Mouse (Mus musculus): ENCODE results near the gene Magi3. TPM values are rescaled to one million over a fixed set of nuclear protein-coding genes. Genes with fewer than 3 reads are reported as not detected.

The Magi3 gene
- polyA plus RNA-seq (2012; rRNA removed), result 4.1 and 4.2 TPM in 2 replicates

DNA sequence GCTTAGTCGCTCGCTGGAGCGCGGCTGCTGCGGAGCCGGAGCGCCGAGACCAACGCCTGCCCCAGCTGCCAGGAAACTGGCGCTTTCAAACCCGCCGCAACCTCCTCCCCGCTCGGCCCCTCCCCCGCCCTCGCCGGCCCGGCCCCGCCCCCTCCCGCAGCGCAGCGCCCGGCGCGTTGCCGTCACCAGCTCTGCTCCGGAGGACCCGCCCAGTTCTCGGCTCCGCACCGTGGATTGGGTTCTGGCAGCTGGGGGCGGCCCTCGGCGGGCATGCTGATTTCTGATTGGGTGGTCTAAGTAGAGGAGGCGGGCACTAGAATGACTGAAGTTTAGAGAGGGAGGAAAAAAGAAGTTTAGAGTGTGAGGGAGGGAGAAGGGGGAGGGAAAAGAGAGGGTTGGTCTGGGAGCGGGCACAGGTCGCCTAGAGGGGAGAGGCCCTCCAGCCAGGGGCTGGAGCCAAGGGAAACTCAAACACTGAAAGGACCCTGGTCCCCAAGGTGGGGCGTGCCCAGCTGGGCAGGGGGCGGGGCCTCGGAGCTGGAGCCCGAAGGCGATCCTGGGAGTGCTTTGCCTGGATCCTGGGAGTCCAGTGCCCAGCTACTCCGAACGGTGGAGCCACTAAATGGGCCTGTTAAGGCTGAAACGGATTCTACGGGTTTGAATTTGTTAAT is at the start of gene Magi3:
Gene Magi3 (minus strand): TSS at position 80 of the 671 bp plus-strand sequence.
- peaks cover 12% of the 10 kb centered on the region for H3K4me1 ChIP-seq (ENCODE audit: control insufficient read depth, insufficient read depth, low read length)
- peak; percentile 60; the same call in 1 of the 2 replicates for TF ChIP-seq POLR2A (IDR thresholded peaks at IDR 0.05; ENCODE audit: control insufficient read depth, low read depth, low read length)
- no peak for TF ChIP-seq CTCF (IDR thresholded peaks at IDR 0.05; ENCODE audit: control insufficient read depth, insufficient read depth, insufficient replicate concordance, low read depth, low read length)
- no peaks in the 10 kb centered on the region for H3K36me3 ChIP-seq (ENCODE audit: control insufficient read depth, insufficient read depth, low read length)
- H3K27me3 ChIP-seq (ENCODE audit: control insufficient read depth, insufficient read depth, low read length), result no peaks in the 10 kb centered on the region
- peak within 1 kb of the TSS; percentile 97 for H3K4me3 ChIP-seq (ENCODE audit: control insufficient read depth, low read depth, low read length)
- H3K27ac ChIP-seq (ENCODE audit: control insufficient read depth, insufficient read depth, low read depth, low read length), result peak within 1 kb of the TSS; percentile 94

DNA sequence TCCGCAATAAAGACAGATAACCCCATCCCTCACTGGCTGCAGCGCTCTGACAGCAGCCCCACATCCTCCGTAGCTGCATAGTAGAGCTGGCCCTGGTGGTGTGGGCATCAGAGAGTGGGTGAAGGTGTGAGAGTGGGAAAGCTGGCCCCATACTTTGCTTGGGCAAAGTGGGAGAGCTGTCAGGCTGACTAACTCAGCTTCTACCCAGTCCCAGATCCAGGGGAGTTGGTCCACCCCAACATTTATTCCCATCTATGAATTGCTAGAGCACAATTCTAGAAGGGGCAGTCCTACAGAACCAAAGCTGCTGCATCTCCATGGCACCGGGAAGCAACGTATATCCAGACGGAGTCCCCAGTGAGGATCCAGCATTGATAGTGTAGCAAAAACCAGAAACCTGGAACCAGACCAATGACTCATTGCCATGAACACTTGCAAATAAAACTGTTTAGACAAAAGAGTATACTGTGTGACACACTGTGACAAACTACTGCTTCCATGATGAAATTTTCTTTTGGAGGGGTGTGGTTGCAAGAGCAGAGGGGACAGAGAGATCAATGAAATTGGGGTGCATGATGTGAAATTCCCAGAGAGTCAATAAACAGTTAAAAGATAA is 44.5 kb upstream of the Magi3 start:
- no peak for TF ChIP-seq CTCF (IDR thresholded peaks at IDR 0.05; ENCODE audit: control insufficient read depth, insufficient read depth, insufficient replicate concordance, low read depth, low read length)
- H3K27ac ChIP-seq (ENCODE audit: control insufficient read depth, insufficient read depth, low read depth, low read length), result no peak overlapping the region

DNA sequence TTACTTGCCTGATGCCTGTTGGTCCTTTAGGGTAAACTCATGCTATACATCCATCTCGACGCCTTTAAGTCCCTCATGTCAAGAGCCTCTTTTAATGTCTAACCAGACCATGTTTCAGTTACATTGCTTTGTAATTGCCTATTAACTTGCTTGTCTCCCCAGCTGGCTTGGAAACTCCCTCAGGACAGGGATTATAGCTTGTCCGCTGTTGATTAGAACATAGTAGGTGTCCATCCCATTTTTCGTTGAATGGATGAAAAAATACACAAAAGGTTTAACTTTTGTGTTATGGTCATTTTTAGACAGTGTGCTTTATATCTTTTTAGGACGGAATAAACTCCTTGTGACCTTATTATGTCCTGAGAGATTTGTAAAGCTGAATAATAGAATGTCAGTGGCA is 40.0 kb upstream of the Magi3 start:
- no peak for TF ChIP-seq POLR2A (IDR thresholded peaks at IDR 0.05; ENCODE audit: control insufficient read depth, low read depth, low read length)
- TF ChIP-seq CTCF (IDR thresholded peaks at IDR 0.05; ENCODE audit: control insufficient read depth, insufficient read depth, insufficient replicate concordance, low read depth, low read length), result no peak
- no peaks in the 10 kb centered on the region for H3K36me3 ChIP-seq (ENCODE audit: control insufficient read depth, insufficient read depth, low read length)
- H3K27me3 ChIP-seq (ENCODE audit: control insufficient read depth, insufficient read depth, low read length), result no peaks in the 10 kb centered on the region
- no peak overlapping the region for H3K4me3 ChIP-seq (ENCODE audit: control insufficient read depth, low read depth, low read length)
- no peaks in the 10 kb centered on the region for H3K4me1 ChIP-seq (ENCODE audit: control insufficient read depth, insufficient read depth, low read length)
- H3K27ac ChIP-seq (ENCODE audit: control insufficient read depth, insufficient read depth, low read depth, low read length), result no peak overlapping the region

More for the DNA sequence above, 44.5 kb upstream of the Magi3 start:
- Histone ChIP-seq H3K27me3 (ENCODE audit: control insufficient read depth, insufficient read depth, low read length) (no peaks in the 10 kb centered on the region), H3K4me3 (ENCODE audit: control insufficient read depth, low read depth, low read length) (no peak overlapping the region), H3K4me1 (ENCODE audit: control insufficient read depth, insufficient read depth, low read length) (no peaks in the 10 kb centered on the region), H3K36me3 (ENCODE audit: control insufficient read depth, insufficient read depth, low read length) (no peaks in the 10 kb centered on the region)

DNA sequence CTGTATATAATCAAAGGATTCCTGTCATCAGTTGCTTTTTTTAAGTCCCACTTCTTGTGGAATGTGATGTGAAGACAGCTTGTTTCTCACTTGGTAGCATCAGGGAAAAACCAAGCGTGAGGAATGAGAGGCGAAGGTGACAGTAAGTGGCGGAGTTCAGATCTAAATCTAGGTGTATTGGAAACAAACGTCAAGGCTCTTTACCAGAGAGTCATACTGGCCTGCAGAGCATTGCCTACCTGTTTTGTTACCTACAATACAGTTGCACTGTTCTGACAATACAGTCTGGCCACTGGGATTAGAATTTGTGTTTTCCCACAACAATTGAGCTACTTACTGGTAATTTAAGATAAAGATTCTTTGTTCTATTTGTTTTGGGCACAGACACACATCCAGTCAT is 39.0 kb upstream of the Magi3 start:
- Histone ChIP-seq H3K27ac (ENCODE audit: control insufficient read depth, insufficient read depth, low read depth, low read length) (no peak overlapping the region), H3K4me1 (ENCODE audit: control insufficient read depth, insufficient read depth, low read length) (no peaks in the 10 kb centered on the region), H3K27me3 (ENCODE audit: control insufficient read depth, insufficient read depth, low read length) (no peaks in the 10 kb centered on the region), H3K4me3 (ENCODE audit: control insufficient read depth, low read depth, low read length) (no peak overlapping the region), H3K36me3 (ENCODE audit: control insufficient read depth, insufficient read depth, low read length) (no peaks in the 10 kb centered on the region)
- no peak for TF ChIP-seq POLR2A (IDR thresholded peaks at IDR 0.05; ENCODE audit: control insufficient read depth, low read depth, low read length)
- TF ChIP-seq CTCF (IDR thresholded peaks at IDR 0.05; ENCODE audit: control insufficient read depth, insufficient read depth, insufficient replicate concordance, low read depth, low read length), result no peak

DNA sequence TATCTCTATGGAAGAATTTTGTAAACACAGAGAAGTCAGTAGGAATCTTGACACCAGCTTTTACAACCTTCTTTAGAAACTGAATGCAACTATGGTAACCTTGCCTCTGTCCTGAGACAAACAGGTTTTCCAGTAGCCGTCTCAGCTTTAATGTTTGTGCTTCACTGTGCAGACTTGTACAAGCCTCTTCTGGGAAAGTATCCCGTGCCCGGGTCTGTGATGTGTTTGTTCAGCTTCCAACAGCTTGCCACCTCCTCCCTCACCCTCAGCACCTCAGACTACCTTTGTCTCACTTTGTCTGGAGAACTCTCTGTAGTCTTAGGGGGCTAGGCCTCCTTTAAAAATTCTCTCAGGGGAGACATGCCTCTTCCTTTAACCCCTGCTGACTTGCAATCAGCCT is 36.9 kb upstream of the Magi3 start:
- H3K4me3 ChIP-seq (ENCODE audit: control insufficient read depth, low read depth, low read length), result no peak overlapping the region
- no peak for TF ChIP-seq CTCF (IDR thresholded peaks at IDR 0.05; ENCODE audit: control insufficient read depth, insufficient read depth, insufficient replicate concordance, low read depth, low read length)
- TF ChIP-seq POLR2A (IDR thresholded peaks at IDR 0.05; ENCODE audit: control insufficient read depth, low read depth, low read length), result no peak
- H3K36me3 ChIP-seq (ENCODE audit: control insufficient read depth, insufficient read depth, low read length), result no peaks in the 10 kb centered on the region
- no peaks in the 10 kb centered on the region for H3K4me1 ChIP-seq (ENCODE audit: control insufficient read depth, insufficient read depth, low read length)
- no peaks in the 10 kb centered on the region for H3K27me3 ChIP-seq (ENCODE audit: control insufficient read depth, insufficient read depth, low read length)
- no peak overlapping the region for H3K27ac ChIP-seq (ENCODE audit: control insufficient read depth, insufficient read depth, low read depth, low read length)

DNA sequence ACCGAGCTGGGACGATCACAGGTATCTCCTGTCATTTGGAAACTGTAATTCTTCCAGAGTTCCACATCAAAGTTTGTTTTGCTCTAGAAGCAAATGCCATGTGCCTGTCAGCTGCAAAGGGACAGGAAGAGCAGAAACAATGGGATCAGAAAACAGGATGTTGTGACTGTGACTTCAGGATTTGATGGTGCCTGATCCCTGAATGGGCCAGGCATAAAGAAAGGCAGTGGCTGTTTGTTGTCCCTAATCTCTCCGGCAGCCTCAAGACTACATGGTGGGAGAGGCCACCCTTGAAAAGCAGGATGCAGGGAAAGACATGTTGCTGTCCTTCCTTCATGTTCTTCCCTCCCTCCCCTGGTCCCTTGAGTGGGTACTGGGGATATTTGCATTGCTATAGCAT is 33.6 kb upstream of the Magi3 start:
- Histone ChIP-seq H3K4me1 (ENCODE audit: control insufficient read depth, insufficient read depth, low read length) (no peaks in the 10 kb centered on the region), H3K4me3 (ENCODE audit: control insufficient read depth, low read depth, low read length) (no peak overlapping the region), H3K36me3 (ENCODE audit: control insufficient read depth, insufficient read depth, low read length) (no peaks in the 10 kb centered on the region), H3K27me3 (ENCODE audit: control insufficient read depth, insufficient read depth, low read length) (no peaks in the 10 kb centered on the region), H3K27ac (ENCODE audit: control insufficient read depth, insufficient read depth, low read depth, low read length) (no peak overlapping the region)
- no peak for TF ChIP-seq CTCF (IDR thresholded peaks at IDR 0.05; ENCODE audit: control insufficient read depth, insufficient read depth, insufficient replicate concordance, low read depth, low read length)
- TF ChIP-seq POLR2A (IDR thresholded peaks at IDR 0.05; ENCODE audit: control insufficient read depth, low read depth, low read length), result no peak

DNA sequence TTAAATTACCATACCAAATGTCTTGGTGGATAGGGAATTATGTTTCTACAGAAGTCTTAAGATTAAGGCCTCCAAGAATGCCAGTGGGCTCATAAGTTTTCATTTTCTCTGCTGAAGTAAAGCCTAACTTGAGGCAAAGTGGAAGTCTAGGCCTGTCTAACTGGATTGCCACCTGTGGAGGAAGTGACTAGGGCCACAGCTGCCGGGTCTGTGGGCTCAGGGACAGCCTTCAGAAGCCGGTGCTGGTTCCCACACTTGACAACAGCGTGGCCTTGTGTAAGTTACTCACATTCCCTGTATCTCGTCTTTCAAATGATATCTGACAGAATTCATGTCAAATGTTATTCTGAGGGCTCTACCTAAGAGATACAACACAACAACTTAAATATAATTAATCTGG is 27.7 kb upstream of the Magi3 start:
- no peaks in the 10 kb centered on the region for H3K36me3 ChIP-seq (ENCODE audit: control insufficient read depth, insufficient read depth, low read length)
- no peak overlapping the region for H3K27ac ChIP-seq (ENCODE audit: control insufficient read depth, insufficient read depth, low read depth, low read length)
- H3K4me3 ChIP-seq (ENCODE audit: control insufficient read depth, low read depth, low read length), result no peak overlapping the region
- peaks cover 3% of the 10 kb centered on the region; the same call in 1 of the 2 replicates for H3K4me1 ChIP-seq (ENCODE audit: control insufficient read depth, insufficient read depth, low read length)
- no peak for TF ChIP-seq CTCF (IDR thresholded peaks at IDR 0.05; ENCODE audit: control insufficient read depth, insufficient read depth, insufficient replicate concordance, low read depth, low read length)
- TF ChIP-seq POLR2A (IDR thresholded peaks at IDR 0.05; ENCODE audit: control insufficient read depth, low read depth, low read length), result no peak
- no peaks in the 10 kb centered on the region for H3K27me3 ChIP-seq (ENCODE audit: control insufficient read depth, insufficient read depth, low read length)
